Mouse (Mus musculus): ENCODE results near the gene Slc9a5.

GRCm38 (mm10) chr8:105348450-105349095, at the start of gene Slc9a5:
- TF ChIP-seq POLR2A (IDR thresholded peaks at IDR 0.05; ENCODE audit: low read depth, low read length) (no peak), CTCF (IDR thresholded peaks at IDR 0.05; ENCODE audit: extremely low read depth, insufficient read depth, insufficient read length, insufficient replicate concordance) (no peak)

Data from spleen, adult 2 months (tissue).